Mouse (Mus musculus) lung, embryonic 15.5 days (tissue): ENCODE measurements at regions not wholly inside any gene's neighbourhood (a gene's known extent, or its start where the extent isn't known, plus 50 kb on each side); places are given as distances from the start of the nearest gene placed in this dataset.

Experiments
- ATAC-seq: fragments of 200-750 bp; cut with Nextera tagmentation; 2 replicates; pipeline ENCODE4 v1.8.0; 2017; ENCODE audit warnings: moderate number of reproducible peaks, borderline replicate concordance; ENCODE audit not compliant: low FRiP score, low TSS enrichment; ENCODE audit errors: extremely low read depth
- H3K27ac ChIP-seq: fragments of 300-500 bp; sonication (generic); 2 replicates; pipeline ENCODE4 v1.5.1; 2015; ENCODE audit warnings: moderate library complexity, mild to moderate bottlenecking, inconsistent platforms
- H3K27me3 ChIP-seq: fragments of 300-500 bp; sonication (generic); 2 replicates; pipeline ENCODE4 v1.6.1; 2015; ENCODE audit warnings: inconsistent platforms
- H3K36me3 ChIP-seq: fragments of 300-500 bp; sonication (generic); 2 replicates; pipeline ENCODE4 v1.6.1; 2015; ENCODE audit warnings: inconsistent platforms
- H3K4me1 ChIP-seq: fragments of 300-500 bp; sonication (generic); 2 replicates; pipeline ENCODE4 v1.6.1; 2015; ENCODE audit warnings: inconsistent platforms
- H3K4me2 ChIP-seq: fragments of 300-500 bp; sonication (generic); 2 replicates; pipeline ENCODE4 v1.6.1; 2015; ENCODE audit warnings: inconsistent platforms, mild to moderate bottlenecking, moderate library complexity
- H3K4me3 ChIP-seq: fragments of 300-500 bp; sonication (generic); 2 replicates; pipeline ENCODE4 v1.5.1; 2015; ENCODE audit warnings: mild to moderate bottlenecking, inconsistent platforms
- H3K9ac ChIP-seq: fragments of 300-500 bp; sonication (generic); 2 replicates; pipeline ENCODE4 v1.6.1; 2015; ENCODE audit warnings: inconsistent platforms
- H3K9me3 ChIP-seq: fragments of 300-500 bp; sonication (generic); 2 replicates; pipeline ENCODE4 v1.6.1; 2016; ENCODE audit warnings: inconsistent platforms
- WGBS: fragments of 180-500 bp; shearing (Covaris S2); methylation state at CpG from one replicate; pipeline ENCODE4 v1.1.7; 2015; 5-methylcytosine and 5-hydroxymethylcytosine counted together

- H3K9ac ChIP-seq = no peak overlapping the region
- no peak overlapping the region for H3K27ac ChIP-seq
- no peaks in the 10 kb centered on the region for H3K36me3 ChIP-seq
- no peak for ATAC-seq
- 75% methylated on average over 2 of the region's 2 CpGs for WGBS
- H3K4me1 ChIP-seq = no peaks in the 10 kb centered on the region
- no peaks in the 10 kb centered on the region for H3K27me3 ChIP-seq
- no peak overlapping the region for H3K4me2 ChIP-seq
- no peak overlapping the region for H3K4me3 ChIP-seq
- H3K9me3 ChIP-seq = no peaks in the 10 kb centered on the region
Observed at GRCm38 (mm10) chrX:76010631-76011030, 135.6 kb upstream of the Pls3 start.

GRCm38 (mm10) chrX:75978562-75978961, 103.6 kb upstream of the Pls3 start:
- WGBS = 55% methylated on average over 3 of the region's 3 CpGs
- Histone ChIP-seq H3K4me2 (no peak overlapping the region), H3K36me3 (no peaks in the 10 kb centered on the region), H3K9me3 (no peaks in the 10 kb centered on the region), H3K9ac (no peak overlapping the region), H3K4me1 (no peaks in the 10 kb centered on the region), H3K4me3 (no peak overlapping the region), H3K27me3 (no peaks in the 10 kb centered on the region), H3K27ac (0 out of 2 replicates have a peak overlapping the region, but pooled peaks have one; percentile 29)
- no peak for ATAC-seq

GRCm38 (mm10) chrX:75974671-75975070, 99.7 kb upstream of the Pls3 start:
- H3K9ac ChIP-seq = no peak overlapping the region
- no peaks in the 10 kb centered on the region for H3K4me1 ChIP-seq
- H3K36me3 ChIP-seq = no peaks in the 10 kb centered on the region
- no peak for ATAC-seq
- H3K9me3 ChIP-seq = no peaks in the 10 kb centered on the region
- H3K27me3 ChIP-seq = no peaks in the 10 kb centered on the region
- H3K4me3 ChIP-seq = no peak overlapping the region
- no peak overlapping the region for H3K4me2 ChIP-seq
- no peak overlapping the region for H3K27ac ChIP-seq
- WGBS = 65% methylated on average over 4 of the region's 4 CpGs

- H3K27ac ChIP-seq = no peak overlapping the region
- no peaks in the 10 kb centered on the region for H3K4me1 ChIP-seq
- H3K36me3 ChIP-seq = no peaks in the 10 kb centered on the region
- H3K4me3 ChIP-seq = no peak overlapping the region
- no peak overlapping the region for H3K9ac ChIP-seq
- H3K27me3 ChIP-seq = no peaks in the 10 kb centered on the region
- H3K9me3 ChIP-seq = no peaks in the 10 kb centered on the region
- H3K4me2 ChIP-seq = no peak overlapping the region
- ATAC-seq = peak; percentile 65; the same call in 1 of the 2 replicates
Observed at GRCm38 (mm10) chrX:75949694-75950093, 74.7 kb upstream of the Pls3 start.

GRCm38 (mm10) chrX:75928903-75929302, 53.9 kb upstream of the Pls3 start:
- H3K9me3 ChIP-seq = no peaks in the 10 kb centered on the region
- no peak for ATAC-seq
- 70% methylated on average over 3 of the region's 3 CpGs for WGBS

More at GRCm38 (mm10) chrX:75928903-75929302, 53.9 kb upstream of the Pls3 start:
- Histone ChIP-seq H3K27ac (no peak overlapping the region), H3K4me3 (no peak overlapping the region), H3K4me2 (no peak overlapping the region), H3K4me1 (no peaks in the 10 kb centered on the region), H3K36me3 (no peaks in the 10 kb centered on the region), H3K27me3 (no peaks in the 10 kb centered on the region), H3K9ac (no peak overlapping the region)
